Mouse (Mus musculus) cerebellum, adult 2 months (tissue): ENCODE measurements around the gene Als2cr12.

Experiments
- CTCF ChIP-seq: fragments of 200-500 bp; IDR thresholded peaks from 2 replicates; pipeline ENCODE4 v1.5.1; 2011; ENCODE audit warnings: low read depth, mild to moderate bottlenecking, control low read depth, low read length, moderate library complexity, borderline replicate concordance; ENCODE audit not compliant: insufficient read depth
- POLR2A ChIP-seq: fragments of 200-500 bp; IDR thresholded peaks from 2 replicates; pipeline ENCODE4 v1.6.1; 2011; ENCODE audit warnings: low read length, control low read depth, borderline replicate concordance; ENCODE audit not compliant: insufficient read depth

- TF ChIP-seq CTCF: no peak
- TF ChIP-seq POLR2A: no peak
Measured at GRCm38 (mm10) chr1:58735962-58736361, 40.2 kb upstream of the Als2cr12 start.
